In the genomic region with DNA sequence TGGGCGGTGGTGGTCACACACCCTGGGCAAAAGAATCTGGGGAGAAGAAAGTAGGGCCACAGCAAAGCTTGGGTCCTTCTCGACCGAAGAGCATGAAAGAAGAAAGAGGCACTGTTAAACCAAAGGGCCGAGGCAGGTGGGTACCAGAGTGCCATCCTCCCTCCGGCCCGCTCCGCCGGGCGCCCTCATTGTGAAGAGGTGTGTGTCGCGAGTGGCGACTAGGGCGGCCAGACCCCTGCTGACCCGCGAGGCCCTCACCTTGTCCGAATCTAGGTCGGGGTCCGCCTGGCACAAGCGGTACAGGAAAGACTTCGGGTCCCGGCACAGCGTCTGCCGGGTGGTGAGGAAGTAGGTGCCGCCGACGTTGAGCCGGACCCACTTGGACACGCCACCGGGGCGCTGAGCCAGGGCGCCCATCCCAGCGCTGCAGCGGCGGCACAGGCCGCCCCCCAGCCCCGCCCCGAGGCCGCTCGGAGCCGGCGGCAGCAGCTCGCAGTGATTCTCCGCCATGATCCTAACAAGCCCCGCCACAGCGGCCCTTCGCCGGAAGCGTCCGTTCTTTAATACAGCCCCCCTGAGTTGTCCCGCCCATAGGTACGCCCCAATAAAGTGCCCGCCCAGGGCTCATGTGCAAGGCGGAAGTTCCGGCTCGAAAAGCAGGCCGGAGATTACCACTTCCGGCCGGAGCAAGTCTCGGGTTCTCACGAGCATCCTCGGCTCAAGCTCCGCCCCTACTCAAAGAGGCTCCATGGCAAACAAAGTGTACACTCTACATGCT, we compare ENCODE assay signal across 8 mouse cellular contexts. TPM values are rescaled to one million over a fixed set of nuclear protein-coding genes. Genes with fewer than 3 reads are reported as not detected.
DNase-seq lines count a peak whose midpoint lies in the region; ATAC-seq lines count a peak whose summit lies in the region.

TSS of gene Kctd5 (minus strand) at position 567 of the 778 bp plus-strand sequence.

- H3K9ac ChIP-seq in hindbrain, embryonic 15.5 days = peak within 1 kb of the TSS; percentile 99

- H3K4me1 ChIP-seq in hindbrain, embryonic 15.5 days (replicated peaks) = peaks cover 38% of the 10 kb centered on the region

- no peaks in the 10 kb centered on the region for H3K9me3 ChIP-seq in hindbrain, embryonic 15.5 days

- under 1% methylated on average over 61 of the region's 62 CpGs for WGBS in hindbrain, embryonic 15.5 days

- H3K4me2 ChIP-seq in hindbrain, embryonic 15.5 days = peak within 1 kb of the TSS; percentile 83

- peak within 1 kb of the TSS; percentile 88 for H3K27ac ChIP-seq in hindbrain, embryonic 15.5 days (replicated peaks)

- H3K36me3 ChIP-seq in hindbrain, embryonic 15.5 days = peaks cover 8% of the 10 kb centered on the region

- H3K4me3 ChIP-seq in hindbrain, embryonic 15.5 days = peak within 1 kb of the TSS; percentile 99

- H3K27me3 ChIP-seq in hindbrain, embryonic 15.5 days = no peaks in the 10 kb centered on the region

- DNase-seq in T-cell, adult 2 months (ENCODE audit: low spot score) = peak; percentile 93
- peak; percentile 93 to 96 for DNase-seq in cerebellum, postnatal 36 days
- DNase-seq in frontal cortex, postnatal 36 days (ENCODE audit: low spot score in 2 of 2) = peak; percentile 95 to 96
- DNase-seq in left cerebral cortex, adult 11 months (ENCODE audit: low spot score) = peak; percentile 91
- peak; percentile 96 for DNase-seq in lung, postnatal 4 days
- peak; percentile 94 for DNase-seq in retina, postnatal 7 days (ENCODE audit: low read depth, low spot score)
- DNase-seq in urinary bladder, adult 2 months (ENCODE audit: low spot score) = peak; percentile 88

- peak; percentile 96 for ATAC-seq in hindbrain, embryonic 15.5 days (ENCODE audit: low FRiP score, low read depth)

RNA-seq across cellular contexts. Expression of gene Kctd5, which starts in this region (rescaled TPM):
- polyA plus RNA-seq in hindbrain, embryonic 15.5 days (2015; fragmentation: Nextera tagmentation; extraction: Ambion mirVana) = 75.9 and 77.3 TPM in 2 replicates
- polyA plus RNA-seq in urinary bladder, adult 2 months (2012; rRNA removed) = 27.7 and 35.6 TPM in 2 replicates

Comparison
In these comparisons a context has a peak if more than half of its experiments do, and no peak if none do; other contexts are left out.
1. Peak in every context shown above with its lines: DNase-seq, ATAC-seq, H3K4me3 ChIP-seq and H3K27ac ChIP-seq.